Mouse (Mus musculus) heart, adult 11 months (tissue): ENCODE measurements at regions not wholly inside any gene's neighbourhood (a gene's known extent, or its start where the extent isn't known, plus 50 kb on each side); places are given as distances from the start of the nearest gene placed in this dataset.
A peak's percentile ranks its signal among the peaks of the same experiment; 100 is the strongest.

Experiments used
- DNase-seq: peaks from one replicate; pipeline ENCODE4 v3.0.0; 2022

DNA sequence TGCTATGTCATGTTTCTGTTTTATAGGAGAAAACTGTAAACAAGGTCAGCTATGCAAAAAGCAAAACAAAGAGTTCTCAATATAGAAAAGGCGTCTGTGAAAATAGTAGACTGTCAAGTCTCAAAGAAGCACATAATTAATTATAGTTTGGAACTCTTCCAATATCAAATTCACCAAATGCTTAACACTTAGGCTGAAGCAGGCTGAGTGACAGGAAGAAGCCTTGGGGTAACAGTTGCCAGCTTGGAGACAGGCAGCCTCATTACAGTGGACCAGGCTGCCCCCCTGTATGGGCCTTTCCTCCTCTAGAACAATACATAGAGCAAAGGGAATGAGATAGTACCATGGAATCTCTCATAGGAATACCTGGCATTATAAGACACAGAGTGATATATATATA, 364.8 kb upstream of the Tenm2 start:
- no peak for DNase-seq

GRCm38 (mm10) chr11:37582236-37582635, 346.5 kb upstream of the Tenm2 start:
- DNase-seq: no peak

GRCm38 (mm10) chr11:37533624-37534023, 297.9 kb upstream of the Tenm2 start:
- DNase-seq: no peak

DNA sequence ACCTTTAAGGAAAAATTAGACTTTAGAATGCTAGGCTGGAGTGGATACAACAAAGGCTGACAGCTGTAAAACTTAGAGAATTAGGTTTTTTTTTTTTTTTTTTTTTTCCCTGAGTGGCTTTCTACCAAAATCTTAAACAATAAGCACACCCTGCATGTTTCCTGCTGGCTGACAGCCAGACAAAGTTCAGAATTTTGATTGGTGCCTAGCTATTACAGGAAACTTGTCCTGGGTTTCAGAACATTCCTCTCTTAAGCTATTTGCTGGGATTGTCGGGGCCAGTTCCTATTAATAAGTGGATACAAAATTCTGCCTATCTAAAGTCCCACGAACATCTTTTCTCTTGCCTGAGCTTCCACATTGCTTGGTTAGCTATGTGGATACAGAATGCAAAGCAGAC, 296.7 kb upstream of the Tenm2 start:
- peak; percentile 97 for DNase-seq

DNA sequence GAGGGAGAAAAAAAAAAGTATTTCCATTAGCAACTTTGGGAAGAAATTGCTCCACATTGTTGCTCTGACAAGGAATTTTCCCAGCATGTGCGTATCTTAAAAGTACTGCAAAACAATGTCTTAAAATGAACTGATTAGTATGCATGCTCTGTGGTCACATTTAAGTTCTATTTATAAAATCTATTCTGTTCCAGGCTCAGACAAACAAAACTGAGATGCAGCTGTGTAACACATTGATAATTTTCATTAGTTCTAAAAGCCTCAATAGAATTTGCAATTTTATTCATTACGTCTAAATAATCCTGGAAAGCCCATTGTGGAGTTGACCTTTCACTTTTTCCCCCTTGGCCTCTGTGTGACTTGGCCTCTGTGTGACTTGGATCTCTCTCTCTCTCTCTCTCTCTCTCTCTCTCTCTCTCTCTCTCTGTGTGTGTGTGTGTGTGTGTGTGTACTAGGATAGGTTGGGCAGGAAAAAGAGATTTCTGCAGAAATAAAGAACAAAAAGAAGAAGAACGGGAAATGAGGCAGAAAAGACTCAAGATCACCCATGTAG, 262.8 kb upstream of the Tenm2 start:
- DNase-seq: no peak

DNA sequence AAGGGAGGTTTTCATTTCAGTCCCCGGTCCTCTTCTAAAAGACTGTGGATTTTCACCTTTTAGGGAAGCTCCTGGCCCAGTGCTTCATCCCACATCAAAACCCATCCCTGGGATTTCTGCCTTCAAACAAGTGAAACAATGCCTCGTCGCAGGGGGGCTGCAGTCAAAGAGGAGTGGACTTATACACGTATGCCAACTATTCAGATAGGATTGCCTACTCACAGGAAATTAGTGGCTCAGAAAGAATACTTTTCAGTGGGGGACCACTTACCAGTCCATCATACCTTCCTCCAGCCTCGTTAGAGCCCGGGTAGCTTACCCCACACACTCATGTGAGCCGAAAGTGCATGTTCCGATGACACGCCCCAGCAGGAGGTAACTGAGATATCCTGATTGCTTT, 262.1 kb upstream of the Tenm2 start:
- no peak for DNase-seq

- DNase-seq: no peak
Measured at GRCm38 (mm10) chr11:37480236-37480635, 244.5 kb upstream of the Tenm2 start.

DNA sequence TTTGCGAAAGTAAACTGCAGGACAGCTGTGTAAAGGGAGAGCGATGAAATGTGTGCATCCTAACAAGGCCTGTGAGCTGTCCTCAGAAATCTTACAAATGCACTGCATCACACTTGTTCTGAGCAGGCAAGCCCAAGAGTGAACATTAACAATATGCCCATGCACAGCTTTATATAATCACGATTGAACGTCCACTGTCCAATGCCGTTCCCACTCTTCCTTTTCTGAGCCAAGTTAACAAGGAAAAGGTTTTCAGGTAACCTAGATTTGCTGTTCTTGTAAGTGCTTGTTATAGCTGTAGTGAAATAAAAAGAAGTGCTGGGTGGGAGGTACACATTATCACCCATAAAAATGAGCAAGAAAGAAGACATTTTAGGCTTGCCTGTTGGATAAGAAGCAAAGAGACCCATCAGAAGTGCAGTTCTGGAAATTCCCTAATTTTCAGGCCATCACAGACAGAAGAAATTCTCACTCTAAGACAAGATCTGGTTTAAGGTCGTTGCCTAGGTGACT, 243.3 kb upstream of the Tenm2 start:
- no peak for DNase-seq

GRCm38 (mm10) chr11:37474068-37474467, 238.3 kb upstream of the Tenm2 start:
- no peak for DNase-seq

DNA sequence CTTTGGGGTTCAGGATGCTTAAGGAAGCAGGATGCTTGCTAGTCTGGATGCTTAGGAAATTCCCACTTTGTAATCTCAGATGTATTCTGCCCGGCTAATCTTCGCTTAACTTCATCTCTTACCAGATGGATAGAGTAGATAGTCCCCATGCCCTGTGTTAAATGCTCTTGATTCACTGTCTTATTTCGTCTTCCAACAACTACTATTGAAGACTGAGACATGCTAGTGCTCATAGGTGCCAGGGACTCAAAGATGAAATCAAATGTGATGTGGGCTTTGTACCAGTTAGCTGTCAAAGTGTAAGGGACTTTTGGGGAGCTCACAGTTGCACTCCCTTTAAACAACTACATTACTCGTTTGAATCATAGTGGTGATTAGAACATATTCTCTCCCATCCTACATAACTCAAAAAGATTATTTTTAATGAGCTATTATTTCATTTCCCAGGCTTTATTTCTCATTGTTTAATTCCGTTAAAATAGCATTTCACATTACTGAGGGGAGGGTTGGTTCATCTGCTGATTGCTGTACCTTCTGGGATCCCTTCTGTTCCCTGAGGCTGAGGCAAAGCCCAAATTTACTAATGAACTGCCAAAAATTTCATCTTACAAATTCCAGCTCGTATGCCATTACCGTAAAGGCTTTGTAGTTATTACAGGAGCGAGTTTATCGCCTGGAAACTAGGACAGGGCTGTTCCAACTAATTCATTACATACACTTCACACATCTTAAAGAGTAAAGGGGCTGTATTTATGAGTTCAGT, 228.1 kb upstream of the Tenm2 start:
- DNase-seq: no peak

- DNase-seq: no peak
Measured at GRCm38 (mm10) chr11:37462375-37462774, 226.6 kb upstream of the Tenm2 start.

- DNase-seq: no peak
Measured at GRCm38 (mm10) chr11:37447361-37447760, 211.6 kb upstream of the Tenm2 start.

DNA sequence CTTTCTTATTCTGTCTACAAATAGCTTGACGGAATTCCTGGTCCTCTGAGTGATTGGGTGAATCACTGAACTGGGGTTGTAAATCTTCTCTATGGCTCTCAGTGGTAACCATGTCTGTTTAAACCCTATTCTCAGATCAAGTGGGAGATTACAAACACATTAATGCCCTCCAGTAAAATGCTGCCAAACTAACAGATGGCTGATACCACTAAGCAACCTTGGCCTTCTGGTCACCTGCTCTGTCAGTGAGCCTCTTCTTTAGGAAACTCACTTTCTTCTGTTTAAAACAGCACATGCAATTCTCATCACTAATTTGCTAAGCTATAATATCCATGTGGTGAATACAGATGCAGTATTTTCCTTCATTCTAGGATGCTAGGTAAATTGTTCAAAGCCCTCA, 210.9 kb upstream of the Tenm2 start:
- no peak for DNase-seq

DNA sequence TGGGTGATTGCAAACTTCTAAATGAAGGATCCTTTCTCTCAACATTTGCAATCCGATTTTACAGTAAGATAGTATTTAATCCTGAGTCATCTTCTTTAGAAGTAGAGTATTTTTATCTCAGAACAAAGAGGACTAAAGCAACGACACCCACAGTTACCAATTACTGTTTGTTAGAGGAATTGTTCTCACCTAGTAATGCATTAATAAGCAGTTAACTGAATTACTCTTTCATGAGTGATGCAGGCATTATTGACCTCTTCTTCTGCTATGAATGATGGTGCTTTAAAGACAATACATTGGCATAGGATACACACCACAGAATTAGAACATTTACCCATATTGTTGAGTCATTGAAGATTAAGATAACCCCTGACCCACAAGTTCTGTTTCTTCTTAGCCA, 207.0 kb upstream of the Tenm2 start:
- DNase-seq: no peak

DNA sequence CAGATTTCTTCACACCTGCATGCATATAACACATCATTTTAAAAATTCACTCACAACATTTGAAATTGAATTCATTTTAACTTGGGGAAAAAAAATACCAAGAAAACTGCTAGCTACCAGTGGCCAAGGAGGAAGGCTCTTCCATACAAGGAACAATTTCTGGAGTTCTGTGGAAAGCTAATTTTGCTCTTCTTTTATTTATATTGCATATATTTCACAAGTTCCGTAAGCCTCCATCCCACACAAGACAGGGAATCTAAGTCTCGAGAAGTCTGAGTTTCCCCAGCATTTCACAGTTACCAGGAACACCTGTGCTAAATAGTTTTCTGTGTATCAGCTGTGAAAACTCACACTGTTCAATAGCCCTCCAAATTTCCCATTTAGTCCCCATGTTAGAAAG, 198.8 kb upstream of the Tenm2 start:
- DNase-seq: no peak

DNA sequence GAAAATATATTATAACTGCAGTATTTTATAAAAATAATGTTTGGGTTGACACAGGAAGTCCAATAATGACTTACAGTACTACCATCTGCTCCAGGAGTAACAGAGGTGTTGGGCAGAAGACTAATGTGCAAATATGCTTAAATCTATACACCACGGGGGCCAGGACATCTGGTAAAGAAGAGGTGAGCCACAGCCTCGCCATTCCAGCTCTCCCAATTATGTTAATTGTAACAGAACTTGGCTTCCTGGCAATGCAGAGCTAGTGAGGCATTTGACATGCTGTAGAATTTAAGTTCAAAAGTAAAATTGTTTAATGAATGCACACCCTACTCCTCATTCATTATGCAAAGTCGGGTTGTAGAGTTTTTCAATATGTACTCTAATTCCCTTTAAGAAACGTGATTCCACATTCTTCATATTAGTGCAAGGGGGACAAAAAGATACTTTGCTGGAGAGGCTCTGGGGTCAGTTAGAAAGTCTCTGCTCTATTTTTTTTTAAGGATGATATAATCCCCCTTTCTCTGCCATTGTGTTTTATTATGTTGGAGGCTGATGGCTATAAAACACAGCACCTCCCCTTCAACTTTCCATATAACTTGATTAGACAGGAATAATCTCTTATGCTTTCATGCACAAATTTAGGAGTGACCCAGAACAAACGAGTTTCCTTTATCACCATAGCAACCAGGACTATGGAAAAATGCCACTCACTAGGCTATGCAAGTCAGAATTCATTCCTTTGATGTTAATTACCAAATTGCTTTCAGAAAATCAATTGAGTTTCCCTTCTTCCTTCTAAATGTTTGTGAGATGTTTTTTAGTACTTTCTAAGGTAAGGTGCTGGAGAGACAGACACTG, 188.8 kb upstream of the Tenm2 start:
- no peak for DNase-seq

DNA sequence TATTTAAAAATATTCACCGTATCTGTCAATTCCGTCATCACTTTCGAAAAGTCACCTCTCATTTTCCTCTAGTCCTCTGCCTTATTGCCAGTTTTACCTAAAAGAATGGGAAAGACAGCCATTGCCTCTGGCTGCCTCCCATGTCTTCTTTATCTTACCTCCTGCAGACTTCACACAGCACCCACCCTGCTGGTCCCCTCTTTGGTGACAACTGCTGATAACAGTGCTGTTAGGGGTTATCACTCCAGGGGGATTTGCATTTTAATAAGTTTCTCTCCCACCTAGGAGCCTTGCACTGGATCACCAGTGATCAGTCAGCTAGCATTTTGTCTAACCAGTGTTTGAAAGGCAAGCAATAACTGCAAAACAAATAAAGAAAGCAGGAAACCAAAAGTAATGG, 177.1 kb upstream of the Tenm2 start:
- DNase-seq: no peak

- DNase-seq: no peak
Measured at GRCm38 (mm10) chr11:37367971-37368370, 132.2 kb upstream of the Tenm2 start.

DNA sequence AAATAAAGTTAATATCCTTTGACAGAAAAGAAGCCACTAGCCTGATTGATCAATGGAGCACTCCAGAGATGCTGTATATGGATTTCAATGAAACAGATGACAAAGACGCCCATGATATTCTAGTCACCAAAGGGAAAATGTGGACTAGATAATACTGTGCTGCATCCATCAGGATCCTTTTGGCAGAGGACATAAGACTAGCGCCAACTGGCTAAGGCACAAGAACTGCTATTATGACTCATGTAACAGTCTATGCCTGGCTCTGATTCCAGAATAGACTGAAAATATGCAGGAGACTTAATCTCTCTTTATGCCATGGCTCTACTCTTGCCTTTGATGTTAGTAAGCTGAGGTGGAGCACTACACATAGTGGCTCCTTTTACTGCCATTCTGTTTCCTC, 128.7 kb upstream of the Tenm2 start:
- DNase-seq: no peak

- no peak for DNase-seq
Measured at GRCm38 (mm10) chr11:37355074-37355473, 119.3 kb upstream of the Tenm2 start.

DNA sequence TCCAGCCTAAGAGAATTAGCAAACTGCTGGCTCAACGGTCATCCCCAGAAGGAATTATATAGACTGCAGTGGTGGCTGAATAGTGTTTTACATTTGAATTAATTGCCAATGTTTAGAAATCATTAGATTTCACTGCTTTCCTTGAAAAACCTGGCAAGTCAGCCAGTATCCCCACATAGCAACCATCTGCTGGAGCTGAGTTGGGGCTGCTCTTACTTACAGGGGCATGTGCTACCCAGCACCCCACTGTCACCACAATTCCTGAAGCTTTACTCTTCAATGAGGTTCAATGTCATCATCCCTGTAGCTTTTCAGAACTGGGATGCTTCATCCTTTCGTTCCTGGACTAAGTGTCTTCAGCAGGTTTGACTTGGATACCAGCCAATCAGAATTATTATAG, 73.9 kb upstream of the Tenm2 start:
- DNase-seq: no peak

DNA sequence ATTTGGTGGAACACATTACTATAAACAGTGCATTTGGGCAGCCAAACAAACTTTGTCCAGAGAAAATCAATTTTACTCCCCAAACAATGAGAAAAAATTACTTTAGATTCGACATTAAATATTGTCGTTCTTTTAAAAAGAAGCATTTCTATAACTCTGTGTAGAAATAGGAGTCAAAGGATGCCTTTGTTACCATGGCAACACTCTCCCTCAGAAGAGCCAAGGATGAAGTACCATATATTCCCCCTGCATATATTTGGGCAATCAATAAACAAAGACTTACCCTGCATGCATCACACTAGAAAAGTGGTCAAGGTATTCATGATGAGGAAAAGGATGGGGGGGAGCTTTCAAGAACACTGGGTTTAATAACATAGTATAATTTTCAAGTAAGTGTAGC, 70.9 kb upstream of the Tenm2 start:
- DNase-seq: no peak
